Mouse (Mus musculus) cerebellum, adult 9-10 months (tissue): ENCODE measurements around the gene Slc29a4.
A peak's percentile ranks its signal among the peaks of the same experiment; 100 is the strongest.

Source experiments
- DNase-seq: peaks from one replicate; pipeline ENCODE4 v3.0.0; 2022

The Slc29a4 gene

GRCm38 (mm10) chr5:142747026-142747629, 54.8 kb downstream of the Slc29a4 start:
- no peak for DNase-seq

GRCm38 (mm10) chr5:142750173-142750572, 57.9 kb downstream of the Slc29a4 start:
- no peak for DNase-seq

DNA sequence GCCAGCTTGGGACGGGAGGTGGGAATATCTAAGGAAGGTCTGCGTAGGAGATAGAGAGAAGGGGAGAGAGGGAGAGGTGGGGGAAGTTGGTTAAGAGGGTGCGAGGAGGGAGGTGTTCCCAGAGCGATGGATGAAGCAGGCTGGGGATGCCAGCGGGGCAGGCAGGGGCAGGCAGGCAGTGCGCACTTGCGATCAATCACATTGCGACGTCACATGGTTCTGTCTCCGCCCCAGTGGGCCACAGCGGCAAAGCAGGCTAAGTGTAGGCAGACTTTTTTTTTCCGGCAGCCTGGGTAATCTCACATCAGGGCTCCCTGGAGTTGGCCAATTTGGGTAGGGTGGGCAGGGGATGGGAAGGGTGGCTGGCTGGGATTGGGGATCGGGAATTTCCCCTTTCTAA, 59.9 kb downstream of the Slc29a4 start:
- DNase-seq, result no peak

DNA sequence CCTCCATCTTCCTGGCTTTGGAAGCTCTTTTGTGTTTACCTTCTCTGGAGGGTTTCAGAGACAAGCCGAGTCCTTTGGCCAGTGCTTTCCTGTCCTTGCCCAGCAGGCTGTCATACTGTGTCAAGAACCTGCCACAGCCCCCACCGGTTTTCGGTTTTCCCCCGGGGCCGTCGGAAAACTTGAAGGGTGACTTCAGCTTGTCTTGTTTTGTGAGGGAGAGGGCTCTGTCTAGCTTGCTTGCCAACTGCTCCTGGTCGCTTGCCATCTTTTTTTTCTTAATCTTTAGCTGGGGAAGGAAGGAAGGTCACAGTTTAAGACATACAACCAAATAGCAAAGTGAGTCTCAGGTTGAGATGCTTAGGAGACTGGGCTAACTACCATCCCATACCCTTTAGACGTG, 67.5 kb downstream of the Slc29a4 start:
- DNase-seq, result no peak

GRCm38 (mm10) chr5:142761326-142761983, 69.1 kb downstream of the Slc29a4 start:
- DNase-seq, result peak; percentile 83

DNA sequence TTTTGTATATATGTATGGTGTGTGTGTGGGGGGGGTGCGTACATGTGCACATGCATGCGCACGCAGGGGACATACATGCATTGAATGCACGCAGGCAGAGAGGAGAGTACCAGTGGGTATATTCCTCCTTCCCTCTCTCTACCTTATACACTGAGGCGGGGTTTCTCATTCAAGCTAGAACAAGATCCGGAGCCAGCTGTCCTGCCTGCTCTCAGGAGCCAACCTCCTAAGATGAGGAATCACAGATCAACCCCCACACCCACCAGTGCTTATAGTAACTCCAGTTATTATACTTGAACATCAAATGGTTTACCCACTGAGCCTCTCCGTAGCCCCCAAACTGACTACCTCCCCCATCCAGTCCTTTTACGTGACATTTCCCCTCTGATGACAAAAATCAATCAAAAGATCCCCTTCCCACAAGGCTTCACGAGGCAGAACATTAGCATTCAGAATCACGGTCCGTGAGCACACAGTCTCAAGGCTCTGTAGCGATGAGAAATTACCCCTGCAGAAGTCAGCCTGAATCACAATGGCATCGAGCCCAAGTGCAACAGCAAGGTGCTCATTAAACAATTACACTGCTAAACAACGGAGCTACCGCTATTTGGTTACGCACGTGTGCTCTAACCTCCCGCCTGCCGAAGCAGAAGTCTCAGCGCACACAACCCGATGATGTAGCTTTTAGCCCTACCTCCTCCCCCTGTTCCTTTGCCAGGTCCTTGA, 69.9 kb downstream of the Slc29a4 start:
- no peak for DNase-seq

GRCm38 (mm10) chr5:142764306-142764705, 72.0 kb downstream of the Slc29a4 start:
- no peak for DNase-seq

- DNase-seq, result no peak
These were observed 72.6 kb downstream of the Slc29a4 start for GRCm38 (mm10) chr5:142764889-142765288.

DNA sequence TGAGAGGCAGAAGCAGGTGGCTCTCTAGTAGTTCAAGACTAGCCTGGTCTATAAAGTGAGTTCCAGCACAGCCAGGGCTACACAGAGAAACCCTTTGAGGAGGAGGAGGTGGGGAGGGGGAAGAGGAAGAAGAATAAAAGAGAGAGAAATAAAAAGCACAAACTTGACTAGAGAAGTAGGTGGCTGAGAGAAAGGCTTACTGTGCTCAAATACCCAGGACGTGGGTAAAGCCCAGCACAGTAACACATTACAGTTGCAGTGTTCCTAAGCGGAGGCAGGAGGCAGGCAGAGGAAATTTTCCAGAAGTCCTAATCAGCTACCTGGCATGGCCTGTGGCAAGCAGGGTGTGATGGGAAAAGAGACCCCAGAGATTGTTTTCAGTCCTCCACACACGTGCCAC, 74.4 kb downstream of the Slc29a4 start:
- no peak for DNase-seq

DNA sequence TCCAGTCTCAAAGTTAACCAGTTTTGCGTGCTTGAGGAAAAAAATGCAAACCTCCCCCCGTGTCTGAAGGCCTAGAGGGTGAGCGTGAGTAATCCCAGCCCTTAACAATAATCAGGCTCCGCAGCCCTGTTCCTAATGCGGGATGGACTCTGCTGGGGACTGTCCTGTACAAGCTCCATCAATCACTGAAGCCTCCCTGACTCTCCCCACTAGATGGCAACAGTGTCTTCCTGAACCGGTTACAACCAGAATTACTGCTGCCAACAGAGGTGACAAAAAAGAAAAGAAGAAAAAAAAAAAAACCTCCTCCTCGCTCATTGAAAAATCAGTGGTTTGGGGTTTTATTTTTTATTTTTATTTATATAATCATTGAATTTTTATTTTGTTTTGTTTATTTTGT, 75.6 kb downstream of the Slc29a4 start:
- peak; percentile 93 for DNase-seq

- no peak for DNase-seq
These were observed 76.3 kb downstream of the Slc29a4 start for GRCm38 (mm10) chr5:142768352-142769267.

- no peak for DNase-seq
These were observed 77.3 kb downstream of the Slc29a4 start for GRCm38 (mm10) chr5:142769641-142770040.

GRCm38 (mm10) chr5:142771034-142771433, 78.7 kb downstream of the Slc29a4 start:
- DNase-seq, result no peak

DNA sequence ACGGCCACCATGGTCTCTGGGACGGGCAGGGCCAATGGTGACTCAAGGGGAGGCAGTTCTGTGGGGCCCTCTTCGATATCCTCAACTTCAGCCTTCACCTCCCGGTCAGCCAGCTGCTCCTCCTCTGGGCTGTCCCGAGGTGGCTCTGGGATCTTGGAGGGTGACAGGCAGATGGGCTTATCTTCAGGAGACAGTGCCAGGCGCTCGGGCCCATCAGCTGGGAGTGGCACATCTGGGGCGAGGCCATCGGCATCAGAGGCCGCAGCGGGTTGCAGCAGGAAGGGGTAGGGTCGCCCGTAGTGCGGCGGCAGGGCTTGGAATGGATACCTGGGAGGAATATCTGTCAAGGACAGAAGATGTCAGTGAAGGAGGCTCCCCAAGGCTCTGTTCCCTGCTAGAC, 79.7 kb downstream of the Slc29a4 start:
- no peak for DNase-seq
